Mouse (Mus musculus) megakaryocyte, embryonic 14.5 days (primary cell): ENCODE measurements around the gene Ugt1a6b.

Source experiments
- FLI1 ChIP-seq: IDR thresholded peaks from 2 replicates; pipeline ENCODE4 v1.6.1; 2012; ENCODE audit warnings: low read length, inconsistent platforms, mixed read lengths
- GATA1 ChIP-seq: IDR thresholded peaks from 3 replicates; pipeline ENCODE4 v1.6.1; 2012; ENCODE audit warnings: mixed read lengths, low read length, inconsistent platforms, borderline replicate concordance

DNA sequence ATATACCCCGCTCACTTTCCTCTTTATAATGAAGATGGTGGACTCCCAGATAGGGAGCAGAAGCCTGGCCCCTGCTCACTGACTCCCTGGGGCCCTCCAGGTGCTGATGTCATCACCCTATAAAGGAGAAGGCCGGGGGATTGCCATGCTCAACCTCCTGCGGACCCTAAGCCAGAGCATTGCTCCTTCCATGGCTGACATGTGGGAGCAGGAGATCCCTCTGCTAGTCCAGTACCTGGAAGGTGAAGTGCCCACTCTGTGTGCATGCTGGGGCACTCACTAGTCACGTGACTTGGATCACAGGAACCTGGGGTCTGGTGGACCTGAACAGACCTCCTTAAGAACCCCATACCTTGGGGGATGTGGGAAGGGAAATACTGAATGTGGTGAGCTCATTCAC, 137.5 kb downstream of the Ugt1a6b start:
- TF ChIP-seq FLI1: no peak; the same call in 1 of the 2 replicates
- TF ChIP-seq GATA1: no peak
